Mouse (Mus musculus) midbrain, embryonic 12.5 days (tissue): ENCODE measurements around the gene Cdc40. TPM values are rescaled to one million over a fixed set of nuclear protein-coding genes. Genes with fewer than 3 reads are reported as not detected.
"Not testable (repeated sequence)": the region's sequence is repeated elsewhere in the genome, so short reads cannot be mapped to it uniquely, and the experiment has no call there.

Experiments
- ATAC-seq: fragments of 200-750 bp; cut with Nextera tagmentation; 2 replicates; pipeline ENCODE4 v1.8.0; 2017; ENCODE audit warnings: low read depth, moderate TSS enrichment, moderate library complexity; ENCODE audit not compliant: low FRiP score
- H3K27ac ChIP-seq: fragments of 300-500 bp; sonication (generic); replicated peaks from 2 replicates; pipeline ENCODE4 v1.5.1; 2016; ENCODE audit warnings: mild to moderate bottlenecking
- H3K27me3 ChIP-seq: fragments of 300-500 bp; sonication (generic); 2 replicates; pipeline ENCODE4 v1.6.1; 2016; ENCODE audit warnings: mild to moderate bottlenecking
- H3K36me3 ChIP-seq: fragments of 300-500 bp; sonication (generic); 2 replicates; pipeline ENCODE4 v1.6.1; 2016
- H3K4me1 ChIP-seq: fragments of 300-500 bp; sonication (generic); 2 replicates; pipeline ENCODE4 v1.6.1; 2016
- H3K4me2 ChIP-seq: fragments of 300-500 bp; sonication (generic); replicated peaks from 2 replicates; pipeline ENCODE4 v1.6.1; 2016; ENCODE audit warnings: mild to moderate bottlenecking, moderate library complexity
- H3K4me3 ChIP-seq: fragments of 300-500 bp; sonication (generic); 2 replicates; pipeline ENCODE4 v1.5.1; 2016; ENCODE audit warnings: mild to moderate bottlenecking
- H3K9ac ChIP-seq: fragments of 300-500 bp; sonication (generic); replicated peaks from 2 replicates; pipeline ENCODE4 v1.6.1; 2016; ENCODE audit warnings: mild to moderate bottlenecking, moderate library complexity
- H3K9me3 ChIP-seq: fragments of 300-500 bp; sonication (generic); 2 replicates; pipeline ENCODE4 v1.6.1; 2016; ENCODE audit warnings: mild to moderate bottlenecking
- WGBS: fragments of 180-500 bp; shearing (Covaris S2); methylation state at CpG from one replicate; pipeline ENCODE4 v1.1.7; 2016; 5-methylcytosine and 5-hydroxymethylcytosine counted together
- polyA plus RNA-seq: library from polyadenylated mRNA; unstranded; fragments of >200 nt; fragmentation: Nextera tagmentation; extraction: Ambion mirVana; gene quantifications from 2 replicates; pipeline ENCODE4 v1.2.1, GENCODE M21; 2016

Cdc40 gene
- polyA plus RNA-seq, 1 experiment from 2014 or later: 38.3 TPM

DNA sequence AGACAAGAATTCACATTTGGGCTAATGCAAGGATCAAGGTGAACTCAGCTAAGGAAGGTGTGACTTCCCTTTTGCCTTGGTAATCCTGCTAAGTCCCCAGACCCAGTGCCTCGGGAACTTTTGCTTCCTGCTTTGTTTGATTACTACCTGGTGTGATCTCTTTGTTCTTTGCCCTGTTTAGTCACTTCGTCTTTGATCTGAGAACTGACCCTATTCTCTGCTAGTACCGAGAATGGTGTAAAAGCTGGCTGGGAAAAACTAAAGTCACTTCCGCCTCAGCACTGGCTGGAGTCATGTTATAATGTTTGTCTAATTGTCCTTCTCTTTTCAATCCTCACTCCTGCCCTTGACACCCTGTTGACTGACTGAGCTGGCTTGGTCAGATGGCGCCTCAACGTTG lies 66.6 kb downstream of the Cdc40 start:
- Histone ChIP-seq H3K27ac (no peak overlapping the region), H3K27me3 (no peaks in the 10 kb centered on the region), H3K4me2 (no peak overlapping the region), H3K9me3 (no peaks in the 10 kb centered on the region), H3K36me3 (no peaks in the 10 kb centered on the region), H3K9ac (no peak overlapping the region), H3K4me3 (no peak overlapping the region), H3K4me1 (no peaks in the 10 kb centered on the region)
- 61% methylated on average over 6 of the region's 6 CpGs for WGBS
- ATAC-seq: no peak

DNA sequence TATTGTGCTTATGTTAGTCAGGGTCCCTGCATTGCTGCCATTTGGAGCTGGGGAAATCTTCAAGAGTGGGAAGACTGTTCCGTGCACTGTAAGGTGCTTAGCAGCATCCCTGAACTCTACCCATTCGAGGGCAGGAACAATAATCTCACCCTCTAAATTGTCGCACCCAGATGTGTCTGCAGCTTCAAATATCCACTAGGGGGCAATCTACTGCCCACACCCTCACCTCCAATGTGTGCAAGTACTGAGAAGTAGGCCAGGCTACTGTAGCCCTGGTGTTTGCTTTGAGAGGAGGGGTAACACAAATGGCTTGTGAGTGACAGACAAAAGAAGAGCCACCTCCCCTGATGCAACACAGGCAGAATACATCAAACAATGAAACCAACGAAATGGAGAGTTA lies 69.5 kb downstream of the Cdc40 start:
- no peak for ATAC-seq
- no peak overlapping the region for H3K27ac ChIP-seq
- H3K36me3 ChIP-seq: no peaks in the 10 kb centered on the region
- no peaks in the 10 kb centered on the region for H3K9me3 ChIP-seq
- no peaks in the 10 kb centered on the region for H3K27me3 ChIP-seq
- H3K9ac ChIP-seq: no peak overlapping the region
- 65% methylated on average over 4 of the region's 4 CpGs for WGBS
- H3K4me3 ChIP-seq: no peak overlapping the region
- no peaks in the 10 kb centered on the region for H3K4me1 ChIP-seq
- no peak overlapping the region for H3K4me2 ChIP-seq

DNA sequence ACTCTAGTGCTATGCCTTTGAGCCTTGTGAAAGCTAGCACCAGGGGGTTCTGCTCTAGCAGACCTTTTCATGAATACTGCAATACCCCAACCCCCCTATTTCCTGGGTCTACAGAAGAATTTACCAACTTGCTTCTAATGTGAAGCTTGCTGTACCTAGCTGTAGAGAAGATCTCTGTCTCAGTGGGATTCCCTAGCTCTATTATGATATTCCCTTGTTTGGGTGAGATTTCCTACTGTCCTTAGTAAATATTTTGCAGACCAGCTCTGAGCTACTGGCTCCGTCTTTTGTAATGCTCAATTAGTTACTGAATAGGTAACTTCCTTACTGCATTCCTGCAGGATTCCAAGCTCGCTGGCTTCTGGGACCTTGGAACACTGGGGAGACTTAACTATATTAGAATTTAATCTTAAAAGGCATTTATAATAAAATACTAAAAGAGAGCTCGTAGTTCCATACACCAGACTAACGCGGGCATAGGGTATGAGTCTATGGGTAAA lies 73.7 kb downstream of the Cdc40 start:
- not testable (repeated sequence) for H3K4me3 ChIP-seq, H3K9me3 ChIP-seq, ATAC-seq, H3K27ac ChIP-seq, H3K27me3 ChIP-seq, H3K4me1 ChIP-seq, H3K36me3 ChIP-seq, H3K4me2 ChIP-seq, H3K9ac ChIP-seq
- 27% methylated on average over 5 of the region's 5 CpGs for WGBS

DNA sequence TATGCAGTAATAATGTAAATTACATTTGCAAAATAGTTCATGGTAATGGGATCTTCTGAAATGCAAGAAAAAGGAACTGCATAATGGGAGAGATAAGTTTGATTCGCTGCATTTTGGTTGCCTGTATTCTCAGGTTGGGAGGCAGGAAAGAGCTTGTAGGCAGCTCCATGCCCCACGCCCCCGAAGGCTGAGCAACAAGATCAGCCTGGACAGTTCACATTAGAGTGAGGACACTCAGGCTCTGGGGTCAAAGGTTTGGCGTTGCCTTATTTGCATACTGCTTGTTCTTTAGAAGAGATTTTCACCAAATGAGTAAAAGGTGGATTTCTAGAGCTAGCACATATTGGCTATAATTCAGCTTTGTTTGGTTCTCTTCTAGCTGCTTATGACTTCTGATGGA lies 76.9 kb downstream of the Cdc40 start:
- Histone ChIP-seq H3K4me1 (no peaks in the 10 kb centered on the region), H3K4me2 (no peak overlapping the region), H3K4me3 (no peak overlapping the region), H3K27ac (no peak overlapping the region), H3K9ac (no peak overlapping the region), H3K27me3 (no peaks in the 10 kb centered on the region), H3K9me3 (no peaks in the 10 kb centered on the region), H3K36me3 (no peaks in the 10 kb centered on the region)
- ATAC-seq: no peak
- WGBS: 81% methylated on average over 4 of the region's 4 CpGs

DNA sequence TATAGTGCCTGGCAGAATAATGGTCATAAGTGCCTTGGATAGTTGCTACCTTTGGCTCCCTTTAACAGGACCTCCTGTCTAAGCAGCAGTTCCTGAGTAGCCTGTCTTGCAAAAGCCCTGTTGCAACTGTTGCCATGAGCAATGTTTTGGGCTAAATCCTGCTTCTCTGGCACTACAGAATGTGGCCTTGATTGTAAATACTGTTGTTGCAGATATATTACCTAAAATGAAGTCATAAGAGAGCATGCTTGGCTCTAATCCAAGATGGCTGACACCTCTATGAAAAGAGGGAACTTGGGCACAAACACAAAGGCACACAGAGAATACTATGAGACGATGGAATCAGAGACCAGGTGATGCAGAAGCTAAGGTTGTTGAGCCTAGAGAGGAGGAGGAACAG lies 77.9 kb downstream of the Cdc40 start:
- H3K36me3 ChIP-seq: no peaks in the 10 kb centered on the region
- WGBS: 82% methylated on average over 1 of the region's 1 CpGs

DNA sequence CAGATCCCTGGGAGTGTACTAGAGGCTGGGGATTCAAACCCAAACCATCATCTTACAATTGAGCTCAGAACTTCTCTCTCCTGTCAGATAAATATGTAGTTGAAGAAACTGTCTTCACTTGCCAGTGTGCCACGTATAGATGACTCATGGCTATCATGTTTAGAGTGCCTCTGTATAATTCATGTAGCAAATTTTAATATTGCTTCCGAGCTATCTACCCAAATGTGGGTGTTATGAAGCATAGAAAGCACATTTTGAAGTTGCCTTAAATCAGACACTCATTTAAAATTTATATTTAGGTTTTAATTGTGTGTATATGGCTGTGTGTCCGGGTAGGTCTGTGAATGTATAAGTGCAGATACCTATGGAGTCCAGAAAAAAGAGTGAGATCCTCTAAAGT lies 91.0 kb downstream of the Cdc40 start:
- H3K4me1 ChIP-seq: no peaks in the 10 kb centered on the region
- H3K9me3 ChIP-seq: 0 out of 2 replicates have a peak, but pooled peaks cover 3% of the 10 kb centered on the region
- no peak overlapping the region for H3K4me2 ChIP-seq
- WGBS: 85% methylated on average over 3 of the region's 3 CpGs
- H3K27ac ChIP-seq: no peak overlapping the region
- H3K4me3 ChIP-seq: no peak overlapping the region
- ATAC-seq: no peak
- H3K9ac ChIP-seq: no peak overlapping the region
- H3K27me3 ChIP-seq: no peaks in the 10 kb centered on the region
- no peaks in the 10 kb centered on the region for H3K36me3 ChIP-seq

More for the DNA sequence above, 77.9 kb downstream of the Cdc40 start:
- ATAC-seq: no peak
- no peak overlapping the region for H3K9ac ChIP-seq
- no peak overlapping the region for H3K4me3 ChIP-seq
- no peak overlapping the region for H3K27ac ChIP-seq
- no peaks in the 10 kb centered on the region for H3K27me3 ChIP-seq
- no peaks in the 10 kb centered on the region for H3K4me1 ChIP-seq
- H3K4me2 ChIP-seq: no peak overlapping the region
- H3K9me3 ChIP-seq: no peaks in the 10 kb centered on the region

DNA sequence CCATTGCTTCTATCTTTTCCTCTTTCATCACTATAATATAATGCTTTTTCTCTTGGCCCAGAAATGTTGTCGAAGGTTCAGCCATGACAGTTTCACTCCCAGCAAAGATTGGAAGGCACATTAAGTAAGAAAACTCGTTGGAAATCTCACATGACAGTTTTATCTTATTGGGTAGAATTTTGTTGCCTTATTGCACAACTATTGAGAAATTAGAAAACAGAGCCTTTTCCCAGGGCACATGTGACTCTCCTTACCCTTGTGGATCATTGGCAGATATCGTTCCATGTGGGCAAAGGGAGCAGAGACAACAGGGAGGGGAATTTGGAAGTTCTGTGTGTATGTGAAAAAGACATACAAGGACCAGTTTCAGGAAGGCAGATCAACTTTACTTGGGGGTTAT lies 92.7 kb downstream of the Cdc40 start:
- H3K4me2 ChIP-seq: no peak overlapping the region
- H3K36me3 ChIP-seq: no peaks in the 10 kb centered on the region
- ATAC-seq: no peak
- H3K27ac ChIP-seq: no peak overlapping the region
- no peaks in the 10 kb centered on the region for H3K27me3 ChIP-seq
- H3K9me3 ChIP-seq: 0 out of 2 replicates have a peak, but pooled peaks cover 5% of the 10 kb centered on the region
- no peak overlapping the region for H3K4me3 ChIP-seq
- H3K4me1 ChIP-seq: no peaks in the 10 kb centered on the region
- 86% methylated on average over 3 of the region's 3 CpGs for WGBS
- no peak overlapping the region for H3K9ac ChIP-seq

Other genes with a start within 250 kb of the Cdc40 start
- gene Mettl24, start 200.0 kb downstream of the Cdc40 start, polyA plus RNA-seq: 0.91 and 1.0 TPM in 2 replicates
- 74.8 and 85.0 TPM in 2 replicates for gene Wasf1, start 164 bp upstream of the Cdc40 start, polyA plus RNA-seq
- 0.29 and 0.42 TPM in 2 replicates for gene Gpr6, start 189.0 kb upstream of the Cdc40 start, polyA plus RNA-seq